Mouse (Mus musculus): Measurements from ENCODE around the gene Fancb.

- TF ChIP-seq SIN3A (IDR thresholded peaks at IDR 0.05; ENCODE audit: low read length) (no peak), MAX (IDR thresholded peaks at IDR 0.05; ENCODE audit: low read length) (no peak), ELF1 (IDR thresholded peaks at IDR 0.05; ENCODE audit: low read depth, low read length) (no peak), POLR2A (IDR thresholded peaks at IDR 0.05; ENCODE audit: control insufficient read depth in 1 of 2, insufficient read depth in 1 of 2, low read depth in 1 of 2, low read length in 2 of 2, poor library complexity in 1 of 2) (no peak), GATA1 (IDR thresholded peaks at IDR 0.05; ENCODE audit: low read depth, low read length) (no peak), EP300 (IDR thresholded peaks at IDR 0.05; ENCODE audit: low read depth in 1 of 2, low read length in 2 of 2) (no peak), CTCF (IDR thresholded peaks at IDR 0.05 in 2 of 3, conservative IDR thresholded peaks at IDR 0.05 in 1 of 3; ENCODE audit: control insufficient read depth in 1 of 3, insufficient read depth in 1 of 3, low read depth in 2 of 3, low read length in 3 of 3, poor library complexity in 1 of 3, severe bottlenecking in 1 of 3) (no peak), RAD21 (IDR thresholded peaks at IDR 0.05; ENCODE audit: low read depth, low read length) (no peak), USF1 (IDR thresholded peaks at IDR 0.05; ENCODE audit: low read depth, low read length) (no peak), RCOR1 (IDR thresholded peaks at IDR 0.05; ENCODE audit: low read depth, low read length) (no peak), TCF12 (IDR thresholded peaks at IDR 0.05; ENCODE audit: low read depth, low read length) (no peak)
These were observed 24.5 kb downstream of the Fancb start, which contains the start of gene Gm17604 for GRCm38 (mm10) chrX:165004779-165005324.

Measured in MEL (cell line).